Mouse (Mus musculus) bone marrow, adult 2 months (tissue): ENCODE results near the gene Hif3a.

ENCODE experiments used
- CTCF ChIP-seq: fragments of 200-500 bp; IDR thresholded peaks from 2 replicates; pipeline ENCODE4 v1.5.1; 2011; ENCODE audit warnings: low read length, control low read depth; ENCODE audit not compliant: control insufficient read depth, insufficient read depth
- POLR2A ChIP-seq: fragments of 200-500 bp; IDR thresholded peaks from 2 replicates; pipeline ENCODE4 v1.6.1; 2011; ENCODE audit warnings: low read depth, mild to moderate bottlenecking, control low read depth, low read length, borderline replicate concordance; ENCODE audit not compliant: control insufficient read depth

GRCm38 (mm10) chr7:16987541-16988149 lies 74.6 kb downstream of the Hif3a start:
- TF ChIP-seq POLR2A (no peak), CTCF (no peak)
